Mouse (Mus musculus): Measurements from ENCODE around the gene Grin2b. TPM values are rescaled to one million over a fixed set of nuclear protein-coding genes. Genes with fewer than 3 reads are reported as not detected.
A peak's percentile ranks its signal among the peaks of the same experiment; 100 is the strongest.

Grin2b gene
- total and polyA plus RNA-seq, 3 experiments = not detected

- dilution Hi-C loops (cut with MboI; ENCODE audit: extremely low pct_ligation_motif_present, extremely low pct_unique_long_range_greater_than_20kb, low sequenced_read_pairs) (no loop called here), in situ Hi-C loops (cut with MboI; ENCODE audit: low pct_ligation_motif_present, low pct_unique_long_range_greater_than_20kb, low sequenced_read_pairs) (no loop called here)
- no peak for TF ChIP-seq BHLHE40 (IDR thresholded peaks at IDR 0.05; ENCODE audit: low read depth, low read length)
- peak in 1 of 2 experiments; percentile 38; a peak in 2 of 4 replicates for TF ChIP-seq CTCF (conservative IDR thresholded peaks at IDR 0.05 in 1 of 2, IDR thresholded peaks at IDR 0.05 in 1 of 2; ENCODE audit: low read depth in 2 of 2, low read length in 2 of 2)
- peak; percentile 25 for TF ChIP-seq RAD21 (IDR thresholded peaks at IDR 0.05; ENCODE audit: low read depth, low read length)
- no peak for DNase-seq (ENCODE audit: extremely low read depth)
- Histone ChIP-seq H3K27me3 (replicated peaks) (no peaks in the 10 kb centered on the region), H3K4me1 (ENCODE audit: control insufficient read depth in 1 of 2, insufficient read depth in 2 of 2) (no peaks in the 10 kb centered on the region), H3K4me2 (ENCODE audit: insufficient read depth, low read depth, poor library complexity, severe bottlenecking) (no peak overlapping the region), H3K36me3 (replicated peaks in 1 of 2; ENCODE audit: control insufficient read depth in 1 of 2, insufficient read depth in 1 of 2, low read length in 1 of 2) (no peaks in the 10 kb centered on the region), H3K9me3 (replicated peaks; ENCODE audit: low read length) (peaks cover 60% of the 10 kb centered on the region), H3K79me2 (replicated peaks; ENCODE audit: control insufficient read depth, extremely low read depth, insufficient read depth, poor library complexity, severe bottlenecking) (no peaks in the 10 kb centered on the region), H3K9ac (ENCODE audit: insufficient read depth, low read depth) (no peak overlapping the region), H3K4me3 (replicated peaks in 1 of 3; ENCODE audit: low read depth in 2 of 3, low read length in 2 of 3, poor library complexity in 1 of 3) (no peak overlapping the region), H3K27ac (ENCODE audit: insufficient read depth, low read depth) (no peak overlapping the region)
Measured at GRCm38 (mm10) chr6:136096269-136096668, 77.0 kb downstream of the Grin2b start.

- TF ChIP-seq GABPA (IDR thresholded peaks at IDR 0.05; ENCODE audit: insufficient replicate concordance, low read depth, low read length) = no peak
- TF ChIP-seq MEF2A (IDR thresholded peaks at IDR 0.05; ENCODE audit: borderline replicate concordance, low read depth, low read length) = no peak
- TF ChIP-seq TCF12 (IDR thresholded peaks at IDR 0.05; ENCODE audit: low read depth, low read length) = no peak
- no peak for TF ChIP-seq CHD1 (IDR thresholded peaks at IDR 0.05; ENCODE audit: low read depth, low read length)
- TF ChIP-seq ZC3H11A (IDR thresholded peaks at IDR 0.05; ENCODE audit: low read depth, low read length) = no peak
- no peak for TF ChIP-seq ZNF384 (IDR thresholded peaks at IDR 0.05; ENCODE audit: low read depth, low read length)
- no peak for TF ChIP-seq ELF1 (IDR thresholded peaks at IDR 0.05; ENCODE audit: low read depth, low read length)
- no peak for TF ChIP-seq CTCF (conservative IDR thresholded peaks at IDR 0.05 in 1 of 2, IDR thresholded peaks at IDR 0.05 in 1 of 2; ENCODE audit: low read depth in 2 of 2, low read length in 2 of 2)
- TF ChIP-seq NRF1 (IDR thresholded peaks at IDR 0.05; ENCODE audit: low read depth, low read length) = no peak
- no peak for TF ChIP-seq UBTF (IDR thresholded peaks at IDR 0.05; ENCODE audit: low read depth, low read length)
- no peak for TF ChIP-seq MAX (IDR thresholded peaks at IDR 0.05; ENCODE audit: low read length)
- no peak for TF ChIP-seq KAT2A (IDR thresholded peaks at IDR 0.05; ENCODE audit: insufficient replicate concordance, low read length)
- TF ChIP-seq ZKSCAN1 (IDR thresholded peaks at IDR 0.05; ENCODE audit: borderline replicate concordance, low read depth, low read length) = no peak
- no peak for TF ChIP-seq BHLHE40 (IDR thresholded peaks at IDR 0.05; ENCODE audit: low read depth, low read length)
- TF ChIP-seq MYC (IDR thresholded peaks at IDR 0.05; ENCODE audit: low read depth, low read length) = no peak
- TF ChIP-seq TBP (conservative IDR thresholded peaks at IDR 0.05; ENCODE audit: low read depth, low read length) = no peak
- no peak for TF ChIP-seq HCFC1 (IDR thresholded peaks at IDR 0.05; ENCODE audit: low read depth, low read length)
- no peaks in the 10 kb centered on the region for H3K36me3 ChIP-seq (replicated peaks in 1 of 2; ENCODE audit: control insufficient read depth in 1 of 2, insufficient read depth in 1 of 2, low read length in 1 of 2)
- dilution Hi-C loops (cut with MboI; ENCODE audit: extremely low pct_ligation_motif_present, extremely low pct_unique_long_range_greater_than_20kb, low sequenced_read_pairs) = no loop called here
- in situ Hi-C loops (cut with MboI; ENCODE audit: low pct_ligation_motif_present, low pct_unique_long_range_greater_than_20kb, low sequenced_read_pairs) = no loop called here
- no peak overlapping the region for H3K9ac ChIP-seq (ENCODE audit: insufficient read depth, low read depth)
- no peak overlapping the region for H3K4me3 ChIP-seq (replicated peaks in 1 of 3; ENCODE audit: low read depth in 2 of 3, low read length in 2 of 3, poor library complexity in 1 of 3)
- H3K79me2 ChIP-seq (replicated peaks; ENCODE audit: control insufficient read depth, extremely low read depth, insufficient read depth, poor library complexity, severe bottlenecking) = no peaks in the 10 kb centered on the region
- DNase-seq (ENCODE audit: extremely low read depth) = no peak
- H3K4me2 ChIP-seq (ENCODE audit: insufficient read depth, low read depth, poor library complexity, severe bottlenecking) = no peak overlapping the region
- no peak overlapping the region for H3K27ac ChIP-seq (ENCODE audit: insufficient read depth, low read depth)
- peaks cover 48% of the 10 kb centered on the region for H3K9me3 ChIP-seq (replicated peaks; ENCODE audit: low read length)
- H3K4me1 ChIP-seq (ENCODE audit: control insufficient read depth in 1 of 2, insufficient read depth in 2 of 2) = no peaks in the 10 kb centered on the region
- no peaks in the 10 kb centered on the region for H3K27me3 ChIP-seq (replicated peaks)
Measured at GRCm38 (mm10) chr6:136079991-136080734, 93.1 kb downstream of the Grin2b start.
